Mouse (Mus musculus): ENCODE results near the gene Ube3b. TPM values are rescaled to one million over a fixed set of nuclear protein-coding genes. Genes with fewer than 3 reads are reported as not detected.

Ube3b gene
- total RNA-seq, 2 experiments from 2014 or later: 17.5 to 23.7 TPM

DNA sequence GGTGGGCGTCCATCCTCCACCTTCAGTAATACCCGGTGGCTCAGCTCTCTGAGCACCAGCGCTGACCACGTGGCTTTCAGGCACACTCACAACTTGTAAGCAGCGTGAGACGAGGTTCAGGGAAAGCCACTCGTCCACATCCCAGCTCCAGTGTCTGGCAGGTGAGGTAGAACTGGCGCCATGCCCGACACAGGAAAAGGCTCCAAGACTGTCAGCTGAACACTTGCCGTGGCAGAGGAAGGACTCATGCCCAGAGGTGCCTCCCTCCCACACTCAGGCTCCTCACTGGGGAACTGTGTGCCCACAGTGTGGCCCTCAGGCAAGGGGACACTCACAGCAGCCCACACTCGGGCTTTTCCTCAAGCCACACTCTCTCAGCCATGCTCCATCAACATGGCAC is 7.2 kb upstream of the Ube3b start:
- ATAC-seq (ENCODE audit: poor library complexity, severe bottlenecking): no peak

- ATAC-seq (ENCODE audit: poor library complexity, severe bottlenecking): no peak
Observed at GRCm38 (mm10) chr5:114373581-114373980, 6.8 kb upstream of the Ube3b start.

GRCm38 (mm10) chr5:114374409-114375213 is 5.8 kb upstream of the Ube3b start:
- peak; percentile 66 for ATAC-seq (ENCODE audit: poor library complexity, severe bottlenecking)

DNA sequence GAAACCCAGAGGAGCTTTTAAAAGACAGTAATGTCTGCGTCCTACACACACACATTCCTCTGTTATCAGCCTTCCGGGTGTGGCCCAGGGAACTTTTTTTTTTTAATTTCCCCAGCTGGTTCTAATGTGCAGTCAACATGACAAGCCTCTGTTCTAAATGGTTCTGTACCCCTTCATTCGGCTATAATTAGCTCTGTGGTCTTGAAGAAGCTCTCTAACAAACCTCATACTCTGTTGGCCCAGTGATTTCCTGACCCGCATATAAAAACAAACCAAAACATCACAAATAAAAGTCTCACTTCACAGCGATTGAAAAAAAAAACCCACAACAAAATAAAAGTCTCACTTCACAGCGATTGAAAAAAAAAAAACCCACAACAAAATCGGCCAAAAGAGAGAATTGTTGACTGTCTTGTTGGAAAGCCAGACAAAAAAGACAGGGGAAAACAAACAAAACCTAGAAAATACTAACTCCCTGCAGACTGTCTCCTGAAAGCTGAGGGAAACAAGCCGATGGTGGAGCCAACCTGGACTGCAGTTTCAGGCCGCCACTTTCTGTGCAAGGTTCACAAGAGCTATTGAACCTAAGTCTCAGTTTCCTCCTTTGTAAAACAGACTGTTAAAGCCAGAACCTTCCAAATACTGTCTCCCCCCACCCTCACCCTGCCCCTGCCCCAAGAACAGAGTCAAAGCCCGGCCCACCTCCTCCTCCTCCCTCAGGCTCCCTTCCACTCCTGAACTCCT is 2.1 kb upstream of the Ube3b start:
- no peak for ATAC-seq (ENCODE audit: poor library complexity, severe bottlenecking)

GRCm38 (mm10) chr5:114378936-114379335 is 1.5 kb upstream of the Ube3b start:
- ATAC-seq (ENCODE audit: poor library complexity, severe bottlenecking): peak; percentile 33; the same call in 1 of the 2 replicates

GRCm38 (mm10) chr5:114379763-114380162 is 644 bp upstream of the Ube3b start:
- peak; percentile 9; the same call in 1 of the 2 replicates for ATAC-seq (ENCODE audit: poor library complexity, severe bottlenecking)

- no peak for ATAC-seq (ENCODE audit: poor library complexity, severe bottlenecking)
Observed at GRCm38 (mm10) chr5:114381013-114381351, 575 bp downstream of the Ube3b start.

DNA sequence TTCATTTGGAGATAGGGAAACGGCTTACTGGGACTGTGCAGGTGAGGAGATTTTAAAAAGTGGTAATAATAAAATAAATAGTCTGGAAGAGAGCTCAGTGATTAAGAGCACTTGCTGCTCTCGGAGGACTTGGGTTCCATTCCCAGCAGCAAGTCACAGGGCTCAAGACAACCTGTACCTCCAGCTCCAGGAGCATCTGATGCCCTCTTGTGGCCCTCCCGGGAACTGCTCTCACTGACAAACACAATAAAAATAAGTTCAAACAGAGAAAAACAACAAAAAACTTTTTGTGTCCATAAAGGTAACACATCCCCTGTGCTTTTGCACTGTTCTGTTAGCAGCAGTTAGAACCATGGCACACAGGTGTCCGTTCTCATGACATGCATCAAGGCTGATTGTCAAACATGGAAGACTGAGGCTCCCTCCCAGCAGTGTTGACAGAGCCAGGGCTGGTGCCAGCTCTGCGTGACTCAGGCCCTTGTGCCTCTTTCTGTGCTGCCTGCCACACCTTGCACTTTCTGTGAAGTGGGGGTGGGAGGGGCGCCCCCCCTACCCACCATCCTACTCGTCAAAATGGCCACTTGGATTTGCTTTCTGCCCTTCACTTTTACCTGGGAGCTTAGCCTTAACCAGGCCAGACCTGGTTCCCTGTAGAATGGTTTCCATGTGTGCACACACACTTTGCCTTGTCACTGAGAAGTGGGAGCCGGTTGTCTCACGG is 2.9 kb downstream of the Ube3b start:
- ATAC-seq (ENCODE audit: poor library complexity, severe bottlenecking): no peak

GRCm38 (mm10) chr5:114384448-114384847 is 4.0 kb downstream of the Ube3b start:
- ATAC-seq (ENCODE audit: poor library complexity, severe bottlenecking): no peak

DNA sequence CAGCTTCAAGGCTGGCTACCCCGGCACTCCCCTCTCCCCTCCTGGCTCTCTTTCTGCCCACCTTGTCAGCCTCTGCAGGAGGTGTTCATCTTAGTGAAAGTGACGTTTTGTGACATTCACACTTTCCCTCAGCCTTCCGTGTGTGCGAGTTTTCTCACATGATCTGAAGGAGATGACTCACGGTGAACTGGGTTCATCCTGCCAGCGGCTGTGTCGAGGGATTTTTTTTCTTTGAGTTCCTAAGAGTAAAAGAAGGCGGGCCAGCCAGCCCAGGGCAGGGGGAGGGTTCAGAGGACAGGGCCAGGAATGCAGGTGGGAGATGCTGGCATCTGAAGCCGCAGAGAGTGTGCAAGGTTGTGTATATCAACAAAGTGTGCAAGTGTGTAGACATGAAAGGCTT is 12.8 kb downstream of the Ube3b start:
- no peak for ATAC-seq (ENCODE audit: poor library complexity, severe bottlenecking)

- no peak for ATAC-seq (ENCODE audit: poor library complexity, severe bottlenecking)
Observed at GRCm38 (mm10) chr5:114406592-114406991, 26.2 kb downstream of the Ube3b start.

- no peak for ATAC-seq (ENCODE audit: poor library complexity, severe bottlenecking)
Observed at GRCm38 (mm10) chr5:114407269-114407668, 26.9 kb downstream of the Ube3b start.

- ATAC-seq (ENCODE audit: poor library complexity, severe bottlenecking): no peak
Observed at GRCm38 (mm10) chr5:114407810-114408209, 27.4 kb downstream of the Ube3b start.

DNA sequence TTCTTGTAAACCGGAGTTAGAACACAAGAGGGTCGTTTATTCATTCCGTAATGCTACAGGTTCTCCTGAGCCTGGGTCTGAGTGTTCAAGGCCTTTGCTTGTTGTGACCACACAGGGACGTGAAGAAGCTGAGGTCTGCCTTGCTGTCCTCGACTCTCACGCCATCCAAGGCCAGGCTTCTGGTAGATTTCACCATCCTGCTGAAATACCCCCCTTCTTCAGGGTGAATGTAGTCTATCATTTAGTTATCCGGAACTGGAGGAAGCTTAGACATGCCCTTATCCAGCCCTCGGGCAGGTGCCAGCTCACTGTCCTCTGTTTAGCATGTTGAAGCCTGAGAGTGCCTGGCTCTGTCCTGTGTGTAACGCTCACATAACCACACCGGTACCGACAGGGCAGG is 28.4 kb downstream of the Ube3b start:
- no peak for ATAC-seq (ENCODE audit: poor library complexity, severe bottlenecking)

- no peak for ATAC-seq (ENCODE audit: poor library complexity, severe bottlenecking)
Observed at GRCm38 (mm10) chr5:114410429-114410828, 30.0 kb downstream of the Ube3b start.

DNA sequence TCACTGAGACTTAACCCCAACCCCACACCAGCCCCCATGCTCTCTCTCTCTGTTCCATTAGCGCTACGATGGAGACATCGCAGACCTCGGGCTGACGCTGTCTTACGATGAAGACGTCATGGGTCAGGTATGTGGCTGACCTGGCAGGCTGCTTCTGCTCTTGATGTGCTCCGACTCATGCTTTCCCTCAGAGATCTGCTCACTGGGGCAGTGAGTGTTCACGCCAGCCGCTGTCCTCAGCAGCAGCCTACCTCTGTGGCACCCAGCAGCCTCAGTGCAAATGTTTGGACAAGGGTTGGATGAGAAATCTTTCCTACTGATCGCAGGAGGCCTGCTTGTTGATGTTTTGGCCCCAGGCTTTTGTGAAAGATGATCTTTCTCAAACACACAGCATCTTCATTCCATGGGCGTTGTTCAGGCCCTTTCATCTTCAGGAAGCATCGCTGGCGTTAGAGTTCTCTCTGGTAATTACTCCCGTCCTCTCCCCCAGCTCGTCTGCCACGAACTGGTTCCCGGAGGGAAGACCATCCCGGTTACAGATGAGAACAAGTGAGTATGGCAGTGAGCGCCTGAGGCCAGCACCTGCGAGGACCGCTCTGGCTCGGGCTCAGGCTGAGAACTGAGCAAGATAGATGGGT is 32.1 kb downstream of the Ube3b start:
- ATAC-seq (ENCODE audit: poor library complexity, severe bottlenecking): no peak

GRCm38 (mm10) chr5:114413067-114413735 is 32.8 kb downstream of the Ube3b start:
- ATAC-seq (ENCODE audit: poor library complexity, severe bottlenecking): no peak

- ATAC-seq (ENCODE audit: poor library complexity, severe bottlenecking): no peak
Observed at GRCm38 (mm10) chr5:114415606-114416005, 35.2 kb downstream of the Ube3b start.

DNA sequence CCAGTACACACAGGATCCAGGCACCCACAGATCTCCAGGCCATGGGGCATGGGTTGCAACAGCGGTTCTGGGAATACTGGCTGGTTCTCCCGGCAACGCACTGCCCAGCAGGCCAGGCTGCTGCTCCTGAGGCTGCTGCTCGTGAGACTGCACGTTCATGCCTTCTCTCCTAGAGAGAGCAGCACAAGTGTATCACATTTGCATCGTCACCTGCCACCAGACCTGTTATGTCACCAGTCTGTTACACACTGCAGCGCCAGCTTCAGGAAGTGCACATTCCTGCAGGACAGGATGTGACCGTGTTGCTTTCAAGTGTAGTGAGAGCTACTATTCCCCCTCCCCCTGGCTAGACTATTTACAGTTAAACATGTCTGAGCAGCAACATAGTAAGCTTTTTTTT is 36.4 kb downstream of the Ube3b start:
- ATAC-seq (ENCODE audit: poor library complexity, severe bottlenecking): no peak

- 0 out of 2 replicates have a peak, but pooled peaks have one; percentile 18 for ATAC-seq (ENCODE audit: poor library complexity, severe bottlenecking)
Observed at GRCm38 (mm10) chr5:114418541-114418940, 38.1 kb downstream of the Ube3b start.
